Comparison of ENCODE assay signal across 10 mouse cellular contexts in genomic region chr7:127921516-127921915, GRCm38 (mm10). TPM values are rescaled to one million over a fixed set of nuclear protein-coding genes. Genes with fewer than 3 reads are reported as not detected.
DNase-seq lines count a peak whose midpoint lies in the region; ATAC-seq and TF ChIP-seq lines count a peak whose summit lies in the region.
"Had no signal": no experiment of that assay in that cellular context is flagged by ENCODE, and none has a peak within 500 bp of the region (broad histone marks: within the 10 kb centered on the region; RNA-seq: fewer than 3 reads in every experiment).

No protein-coding gene starts in this region.

- no peak for ATAC-seq in kidney, postnatal 0 days (replicated peaks; ENCODE audit: low FRiP score, low read depth)

- H3K4me2 ChIP-seq in kidney, postnatal 0 days (ENCODE audit: low read length), result no peak overlapping the region
- H3K4me2 ChIP-seq in CH12.LX (ENCODE audit: insufficient read depth, low read depth, poor library complexity, severe bottlenecking), result no peak overlapping the region
- H3K4me2 ChIP-seq: embryonic facial prominence, embryonic 12.5 days; liver, embryonic 15.5 days had no signal

- H3K9ac ChIP-seq in kidney, postnatal 0 days (ENCODE audit: low read depth, low read length), result no peak overlapping the region
- H3K9ac ChIP-seq in CH12.LX (ENCODE audit: insufficient read depth, low read depth), result no peak overlapping the region
- H3K9ac ChIP-seq: embryonic facial prominence, embryonic 12.5 days; liver, embryonic 15.5 days had no signal

- peaks cover 8% of the 10 kb centered on the region; the same call in 1 of the 2 replicates for H3K4me1 ChIP-seq in kidney, postnatal 0 days (replicated peaks; ENCODE audit: insufficient read depth, low read length)
- H3K4me1 ChIP-seq in CH12.LX (ENCODE audit: control insufficient read depth in 1 of 2, insufficient read depth in 2 of 2), result peaks cover 8 to 28% of the 10 kb centered on the region in 2 experiments
- H3K4me1 ChIP-seq: embryonic facial prominence, embryonic 12.5 days had no signal

- no peak for TF ChIP-seq EP300 in CH12.LX (IDR thresholded peaks at IDR 0.05; ENCODE audit: low read length)

- no peaks in the 10 kb centered on the region for H3K27me3 ChIP-seq in kidney, postnatal 0 days (ENCODE audit: insufficient read depth, low read length)
- no peaks in the 10 kb centered on the region for H3K27me3 ChIP-seq in CH12.LX (replicated peaks)
- H3K27me3 ChIP-seq: embryonic facial prominence, embryonic 12.5 days; liver, embryonic 15.5 days had no signal

- H3K36me3 ChIP-seq in kidney, postnatal 0 days (ENCODE audit: insufficient read depth, low read length), result peaks cover 24% of the 10 kb centered on the region
- peaks cover 26 to 65% of the 10 kb centered on the region in 2 experiments for H3K36me3 ChIP-seq in CH12.LX (replicated peaks in 1 of 2; ENCODE audit: control insufficient read depth in 1 of 2, insufficient read depth in 1 of 2, low read length in 1 of 2)

- dilution Hi-C loops in CH12.LX (cut with MboI; ENCODE audit: extremely low pct_ligation_motif_present, extremely low pct_unique_long_range_greater_than_20kb, low sequenced_read_pairs), result no loop called here

- no peak overlapping the region for H3K27ac ChIP-seq in kidney, postnatal 0 days
- no peak overlapping the region for H3K27ac ChIP-seq in CH12.LX (ENCODE audit: insufficient read depth, low read depth)
- H3K27ac ChIP-seq: embryonic facial prominence, embryonic 12.5 days had no signal

- peak; percentile 47 for TF ChIP-seq RAD21 in CH12.LX (IDR thresholded peaks at IDR 0.05; ENCODE audit: low read depth, low read length)

- H3K79me2 ChIP-seq in CH12.LX (replicated peaks; ENCODE audit: control insufficient read depth, extremely low read depth, insufficient read depth, poor library complexity, severe bottlenecking), result no peaks in the 10 kb centered on the region

- no peak overlapping the region for H3K4me3 ChIP-seq in kidney, postnatal 0 days (replicated peaks; ENCODE audit: low read depth, low read length)
- H3K4me3 ChIP-seq in CH12.LX (replicated peaks in 1 of 3; ENCODE audit: low read depth in 2 of 3, low read length in 2 of 3, poor library complexity in 1 of 3), result no peak overlapping the region
- H3K4me3 ChIP-seq: embryonic facial prominence, embryonic 12.5 days; liver, embryonic 15.5 days had no signal

- H3K9me3 ChIP-seq in kidney, postnatal 0 days (replicated peaks; ENCODE audit: low read length), result no peaks in the 10 kb centered on the region
- H3K9me3 ChIP-seq in CH12.LX (replicated peaks; ENCODE audit: low read length), result no peaks in the 10 kb centered on the region
- H3K9me3 ChIP-seq: embryonic facial prominence, embryonic 12.5 days; liver, embryonic 15.5 days had no signal

- WGBS in kidney, postnatal 0 days, result 67% methylated on average over 8 of the region's 8 CpGs

- no peak for TF ChIP-seq POLR2A in CH12.LX (IDR thresholded peaks at IDR 0.05; ENCODE audit: low read depth, low read length)

- TF ChIP-seq CTCF in kidney, postnatal 0 days (IDR thresholded peaks at IDR 0.05; ENCODE audit: low read depth), result peak; percentile 67
- peak; percentile 11 to 70; a peak in 2 of 4 replicates for TF ChIP-seq CTCF in CH12.LX (conservative IDR thresholded peaks at IDR 0.05 in 1 of 2, IDR thresholded peaks at IDR 0.05 in 1 of 2; ENCODE audit: low read depth in 2 of 2, low read length in 2 of 2)

- DNase-seq in kidney, postnatal 0 days (ENCODE audit: low spot score), result peak; percentile 49
- DNase-seq in kidney, adult 11 months, result no peak
- DNase-seq in CH12.LX (ENCODE audit: extremely low read depth) (peak; percentile 56), R1 (ENCODE audit: low read depth, low spot score) (peak; percentile 81)
- peak; percentile 45 for DNase-seq in lung, postnatal 14 days
- no peak for DNase-seq in right cerebral cortex, postnatal 36 days (ENCODE audit: low spot score in 2 of 2)
- DNase-seq in adrenal gland, adult (ENCODE audit: inconsistent age in 2 of 2, low spot score in 1 of 2), result no peak
- DNase-seq: gastrocnemius, postnatal 36 days had no signal

- in situ Hi-C loops in CH12.LX (cut with MboI; ENCODE audit: low pct_ligation_motif_present, low pct_unique_long_range_greater_than_20kb, low sequenced_read_pairs), result loop anchor here (10.0 kb wide), 1 partner anchor 1217 kb away; the partner anchor contains the start of gene Coro1a

TF ChIP-seq in CH12.LX, 34 proteins besides CTCF, POLR2A, EP300 and RAD21:
- TF ChIP-seq TBP (conservative IDR thresholded peaks at IDR 0.05; ENCODE audit: low read depth, low read length) (no peak), ZC3H11A (IDR thresholded peaks at IDR 0.05; ENCODE audit: low read depth, low read length) (no peak), NELFE (IDR thresholded peaks at IDR 0.05; ENCODE audit: low read depth, low read length) (no peak), SMC3 (IDR thresholded peaks at IDR 0.05; ENCODE audit: low read depth, low read length) (peak; percentile 44), CHD1 (IDR thresholded peaks at IDR 0.05; ENCODE audit: low read depth, low read length) (no peak)

RNA-seq across cellular contexts. Expression of gene Prss8, which starts 8.4 kb away (rescaled TPM):
- 125 and 139 TPM in 2 replicates for polyA plus RNA-seq in kidney, postnatal 0 days (2015; fragmentation: Nextera tagmentation; extraction: Ambion mirVana)
- total RNA-seq in CH12.LX (2012; rRNA removed) (0.08 TPM in 1 of 2 replicates, not detected in the other), CH12.LX (2014; rRNA removed) (not detected in 2 replicates)
- polyA plus RNA-seq in CH12.LX (2012; ENCODE audit: insufficient read length, low read depth), result not detected in 2 replicates
- total RNA-seq: gastrocnemius, postnatal 36 days had no signal

RNA-seq across cellular contexts. Expression of gene Kat8, which starts 9.2 kb away (rescaled TPM):
- 30.9 and 32.2 TPM in 2 replicates for polyA plus RNA-seq in kidney, postnatal 0 days (2015; fragmentation: Nextera tagmentation; extraction: Ambion mirVana)
- total RNA-seq in CH12.LX (2012; rRNA removed) (24.3 and 30.3 TPM in 2 replicates), CH12.LX (2014; rRNA removed) (22.9 and 24.0 TPM in 2 replicates)
- polyA plus RNA-seq in CH12.LX (2012; ENCODE audit: insufficient read length, low read depth), result 17.5 and 18.0 TPM in 2 replicates

RNA-seq across cellular contexts. Expression of gene Bckdk, which starts 17.6 kb away (rescaled TPM):
- 120 and 125 TPM in 2 replicates for polyA plus RNA-seq in kidney, postnatal 0 days (2015; fragmentation: Nextera tagmentation; extraction: Ambion mirVana)
- total RNA-seq in CH12.LX (2012; rRNA removed), result 37.1 and 38.4 TPM in 2 replicates
- 54.9 and 61.8 TPM in 2 replicates for total RNA-seq in CH12.LX (2014; rRNA removed)
- 60.0 and 62.7 TPM in 2 replicates for polyA plus RNA-seq in CH12.LX (2012; ENCODE audit: insufficient read length, low read depth)

RNA-seq across cellular contexts. Expression of gene Prss36, which starts 25.0 kb away (rescaled TPM):
- polyA plus RNA-seq in kidney, postnatal 0 days (2015; fragmentation: Nextera tagmentation; extraction: Ambion mirVana), result 11.7 and 13.0 TPM in 2 replicates
- total RNA-seq in CH12.LX (2012; rRNA removed) (5.2 and 7.7 TPM in 2 replicates), CH12.LX (2014; rRNA removed) (6.6 and 8.3 TPM in 2 replicates)
- 6.1 and 7.8 TPM in 2 replicates for polyA plus RNA-seq in CH12.LX (2012; ENCODE audit: insufficient read length, low read depth)

RNA-seq across cellular contexts. Expression of gene Vkorc1, which starts 26.1 kb away (rescaled TPM):
- 162 and 165 TPM in 2 replicates for polyA plus RNA-seq in kidney, postnatal 0 days (2015; fragmentation: Nextera tagmentation; extraction: Ambion mirVana)
- 0.25 TPM in 1 of 2 replicates, not detected in the other for total RNA-seq in CH12.LX (2012; rRNA removed)
- total RNA-seq in CH12.LX (2014; rRNA removed), result not detected in 2 replicates
- polyA plus RNA-seq in CH12.LX (2012; ENCODE audit: insufficient read length, low read depth), result 0.56 TPM in 1 of 2 replicates, not detected in the other

Comparison
In these comparisons a context has a peak if more than half of its experiments do, and no peak if none do; other contexts are left out.
1. DNase-seq: peak in kidney, postnatal 0 days (single experiment), CH12.LX (single experiment), R1 (single experiment) and lung, postnatal 14 days (single experiment); none in kidney, adult 11 months (single experiment), right cerebral cortex, postnatal 36 days (0 of 2) and adrenal gland, adult (0 of 2).
2. RNA of gene Prss8, which starts 8.4 kb away (polyA plus RNA-seq): 125 to 139 TPM in kidney, postnatal 0 days; not detected in CH12.LX; every median in the first group is over 100 times any median in the second.